Mouse (Mus musculus): ENCODE data around the gene Rbm19.
A peak's percentile ranks its signal among the peaks of the same experiment; 100 is the strongest.
"Not testable (repeated sequence)": the region's sequence is repeated elsewhere in the genome, so short reads cannot be mapped to it uniquely, and the experiment has no call there.

Rbm19 gene

GRCm38 (mm10) chr5:120116261-120117050 is at the start of gene Rbm19:
Rbm19 (plus strand) TSS chr5:120116465.
- peak; percentile 90 for DNase-seq

- DNase-seq: no peak
Measured at GRCm38 (mm10) chr5:120067266-120067665, 49.0 kb upstream of the Rbm19 start.

- no peak for DNase-seq
Measured at GRCm38 (mm10) chr5:120074101-120074500, 42.2 kb upstream of the Rbm19 start.

GRCm38 (mm10) chr5:120080027-120080426 is 36.2 kb upstream of the Rbm19 start:
- DNase-seq: no peak

DNA sequence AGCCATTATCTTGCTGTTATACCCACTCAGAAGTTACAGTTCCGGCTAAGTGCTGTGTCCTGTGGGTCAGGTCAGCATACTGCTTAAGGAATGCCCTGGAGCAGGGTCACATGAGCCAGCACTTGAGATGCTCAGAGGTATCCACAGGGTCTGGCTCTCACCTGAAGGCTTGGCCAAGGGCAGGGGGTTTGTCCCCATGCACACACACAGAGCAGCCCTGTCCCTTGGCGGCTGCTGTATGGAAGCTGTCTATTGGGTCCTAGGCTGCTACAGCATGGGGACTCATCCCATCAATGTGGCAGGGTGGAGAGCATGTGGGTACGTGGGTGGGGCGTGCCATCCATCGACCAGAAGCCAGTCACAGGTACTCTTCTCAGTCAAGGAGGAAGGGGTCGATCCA is 35.8 kb upstream of the Rbm19 start:
- no peak for DNase-seq

DNA sequence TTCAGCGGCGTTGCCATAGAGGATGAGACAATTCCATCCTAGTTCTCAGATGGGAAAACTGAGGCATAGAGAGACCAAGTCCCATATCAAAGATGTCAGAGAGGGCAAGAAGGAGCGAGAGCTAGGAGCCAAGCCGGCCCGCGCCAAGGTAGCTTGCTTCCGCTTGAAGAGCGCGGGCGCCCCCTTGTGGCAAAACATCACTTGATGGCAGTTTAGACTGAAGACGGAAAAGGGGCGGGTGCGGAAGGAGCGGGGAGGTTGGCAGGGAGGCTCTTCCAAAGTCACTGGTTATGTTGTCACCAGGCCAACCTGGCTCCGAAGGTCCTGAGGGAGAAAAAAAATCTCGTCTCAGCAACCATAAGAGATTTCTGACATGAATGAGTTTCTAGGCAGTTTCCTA is 27.7 kb upstream of the Rbm19 start:
- peak; percentile 62 for DNase-seq

DNA sequence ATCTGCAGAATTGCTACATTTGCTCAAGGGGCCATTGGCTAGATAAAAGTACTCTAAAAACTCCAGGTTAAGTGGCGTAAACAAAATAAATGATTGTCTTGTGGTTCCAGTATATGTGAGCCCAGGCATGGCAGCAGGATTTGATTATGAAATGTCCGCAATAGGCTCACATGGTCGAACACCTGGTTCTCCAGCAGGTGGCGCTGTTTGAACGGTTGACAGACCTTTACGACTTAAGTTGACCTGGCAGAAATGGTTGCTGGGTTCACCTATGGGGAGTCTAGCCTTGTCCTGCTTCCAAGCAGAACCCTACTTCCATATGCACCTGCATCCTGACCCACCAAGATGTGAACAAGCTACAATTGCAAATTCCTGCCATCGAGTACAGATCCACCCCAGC is 21.7 kb upstream of the Rbm19 start:
- DNase-seq: no peak

- no peak for DNase-seq
Measured at GRCm38 (mm10) chr5:120097042-120097441, 19.2 kb upstream of the Rbm19 start.

DNA sequence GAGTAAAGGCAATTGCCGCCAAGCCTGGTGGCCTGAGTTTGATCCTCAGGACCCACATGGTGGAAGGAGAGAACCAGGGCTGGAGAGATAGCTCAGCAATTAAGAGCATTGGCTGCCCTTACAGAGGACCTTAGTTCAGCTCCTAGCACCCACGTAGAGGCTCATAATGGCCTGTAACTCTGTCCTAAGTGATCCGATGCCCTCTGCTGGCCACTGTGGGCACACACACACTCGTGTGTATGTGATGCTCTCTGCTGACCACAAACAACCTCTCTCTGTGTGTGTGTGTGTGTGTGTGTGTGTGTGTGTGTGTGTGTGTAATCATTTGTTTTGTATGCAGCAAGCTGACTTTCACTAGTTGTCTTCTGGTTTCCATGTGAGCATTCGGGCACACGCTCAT is 15.5 kb upstream of the Rbm19 start:
- no peak for DNase-seq

- DNase-seq: no peak
Measured at GRCm38 (mm10) chr5:120102097-120102496, 14.2 kb upstream of the Rbm19 start.

GRCm38 (mm10) chr5:120102732-120103131 is 13.5 kb upstream of the Rbm19 start:
- DNase-seq: peak; percentile 17

- DNase-seq: no peak
Measured at GRCm38 (mm10) chr5:120103458-120103857, 12.8 kb upstream of the Rbm19 start.

- DNase-seq: no peak
Measured at GRCm38 (mm10) chr5:120106424-120107073, 9.7 kb upstream of the Rbm19 start.

- no peak for DNase-seq
Measured at GRCm38 (mm10) chr5:120114361-120114760, 1.9 kb upstream of the Rbm19 start.

GRCm38 (mm10) chr5:120117161-120117560 is 896 bp downstream of the Rbm19 start:
- DNase-seq: not testable (repeated sequence)

DNA sequence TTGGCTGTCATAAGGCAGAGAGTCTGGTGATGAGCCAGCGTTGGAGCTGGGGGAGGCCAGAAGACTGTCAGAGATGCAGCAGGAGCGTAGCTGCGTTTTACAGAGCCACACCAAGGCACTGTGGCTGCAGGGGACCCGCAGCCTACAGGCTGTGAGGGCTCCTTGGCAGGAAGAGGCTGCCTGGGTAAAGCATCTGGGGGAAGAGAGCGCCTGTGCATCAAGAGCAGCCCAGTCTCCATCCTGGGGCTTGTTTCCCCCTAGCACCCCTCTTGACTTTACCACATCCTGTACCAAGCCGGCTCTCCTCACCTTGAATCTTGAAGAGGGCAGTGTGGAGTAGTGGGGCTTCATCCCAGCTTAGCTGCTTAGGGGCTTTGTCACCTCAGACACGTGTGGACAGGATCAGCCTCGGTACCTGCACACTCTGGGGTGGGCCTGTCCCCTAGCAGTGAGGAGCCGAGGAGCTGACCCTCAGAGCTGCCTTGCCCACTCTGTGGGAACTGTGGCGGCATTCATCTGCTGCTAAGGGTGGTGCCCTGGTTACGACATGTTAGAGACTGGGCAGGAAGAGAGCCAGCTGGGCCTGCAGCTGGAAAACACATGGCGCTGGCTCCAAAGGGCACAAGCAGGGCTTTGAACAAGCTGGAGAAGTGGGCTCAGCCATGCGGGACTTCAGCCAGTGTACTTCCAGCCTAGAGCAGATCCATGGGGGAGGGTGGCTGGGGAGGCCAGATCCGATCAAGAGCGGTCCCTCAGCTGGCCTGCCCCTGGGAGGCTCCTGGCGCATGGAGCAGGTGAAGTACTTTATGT is 8.8 kb downstream of the Rbm19 start:
- DNase-seq: no peak

DNA sequence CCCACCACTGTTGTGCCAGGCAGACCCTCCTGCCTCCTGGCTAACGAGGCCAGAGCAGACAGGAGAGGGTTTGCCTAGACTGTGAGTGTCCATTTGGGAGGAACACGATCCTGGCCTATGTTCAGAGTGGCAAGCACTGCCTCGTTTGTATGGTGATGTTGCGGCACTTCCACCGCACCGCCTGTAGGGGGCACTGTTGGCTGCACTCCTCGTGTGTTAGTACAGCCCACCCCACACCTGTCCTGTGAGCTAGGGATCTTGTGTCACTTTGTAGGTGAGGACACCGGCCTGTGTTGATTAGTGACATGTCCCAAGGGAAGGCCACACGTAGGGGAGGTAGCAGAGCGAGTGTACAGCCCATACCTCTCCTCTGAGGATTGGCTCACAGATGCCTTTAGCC is 11.4 kb downstream of the Rbm19 start:
- no peak for DNase-seq

GRCm38 (mm10) chr5:120128511-120128910 is 12.2 kb downstream of the Rbm19 start:
- DNase-seq: no peak

DNA sequence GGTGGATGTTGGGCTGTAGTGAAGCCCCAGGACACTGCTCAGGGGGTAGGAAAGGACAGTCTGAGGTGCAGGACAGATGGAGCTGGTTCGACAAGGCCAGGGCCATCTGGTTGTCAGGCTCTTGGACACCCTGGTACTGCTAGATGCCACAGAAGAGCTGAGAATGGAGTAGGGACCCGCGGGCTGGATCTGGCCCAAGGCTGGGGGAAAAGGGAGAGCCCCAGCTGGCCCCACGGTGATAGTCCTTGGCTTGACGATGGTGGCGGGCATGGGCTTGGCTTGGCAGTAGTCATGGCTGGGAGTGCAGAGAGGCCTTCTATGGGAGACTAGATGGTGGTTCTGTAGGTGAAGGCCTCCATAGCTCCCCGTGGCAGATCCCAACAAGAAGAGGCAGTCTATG is 12.8 kb downstream of the Rbm19 start:
- DNase-seq: no peak

DNA sequence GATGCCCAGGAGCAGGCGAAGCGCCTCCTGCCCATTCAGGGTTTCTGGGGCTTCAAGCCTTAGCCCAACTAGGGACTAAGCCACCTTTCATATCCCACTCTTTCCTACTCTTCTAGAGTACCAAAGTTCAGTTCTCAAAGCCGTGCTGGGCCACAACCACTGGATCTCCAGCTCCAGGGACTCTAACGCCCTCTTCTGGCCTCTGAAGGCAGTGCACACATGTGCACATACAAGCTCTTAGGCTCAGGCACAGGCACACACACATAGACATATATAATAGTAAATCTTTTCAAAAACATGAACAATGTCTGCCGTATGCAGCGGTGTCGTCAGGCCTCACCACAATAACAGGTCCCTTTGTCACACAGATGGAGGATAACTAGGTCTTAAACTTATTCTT is 13.5 kb downstream of the Rbm19 start:
- DNase-seq: no peak

GRCm38 (mm10) chr5:120130163-120130562 is 13.9 kb downstream of the Rbm19 start:
- DNase-seq: no peak

DNA sequence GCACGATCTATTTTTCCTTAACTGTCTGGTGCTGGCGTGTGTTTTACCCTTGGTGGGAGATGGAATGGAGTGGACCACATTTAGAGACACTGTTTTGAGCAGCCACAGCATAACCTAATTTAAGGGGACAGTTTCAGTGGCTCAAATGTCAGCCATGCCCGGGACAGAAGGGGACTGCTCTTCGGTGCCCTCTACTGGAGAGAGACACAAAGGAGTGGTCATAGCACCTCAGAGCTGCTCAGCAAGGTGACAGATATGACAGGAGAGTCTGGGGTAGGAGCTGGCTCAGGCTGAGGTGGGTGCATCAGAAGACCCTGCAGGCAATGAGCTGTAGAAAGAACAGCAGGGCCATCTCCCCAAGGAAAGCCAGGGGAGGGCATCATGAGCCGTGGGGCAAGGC is 15.3 kb downstream of the Rbm19 start:
- no peak for DNase-seq

GRCm38 (mm10) chr5:120134000-120134399 is 17.7 kb downstream of the Rbm19 start:
- peak; percentile 26 for DNase-seq

GRCm38 (mm10) chr5:120135337-120135736 is 19.1 kb downstream of the Rbm19 start:
- no peak for DNase-seq

Data from cerebellum, adult 11 months (tissue).